Mouse (Mus musculus) C2C12 (cell line): Measurements from ENCODE around the gene Zbtb7b. TPM values are rescaled to one million over a fixed set of nuclear protein-coding genes. Genes with fewer than 3 reads are reported as not detected.

Experiments
- H3K27me3 ChIP-seq: one replicate; pipeline ENCODE4 v1.6.1; 2011; ENCODE audit not compliant: control insufficient read depth, insufficient read depth, insufficient read length
- H3K36me3 ChIP-seq: one replicate; pipeline ENCODE4 v1.6.1; 2011; ENCODE audit not compliant: control insufficient read depth, insufficient read depth
- H3K4me3 ChIP-seq: one replicate; pipeline ENCODE4 v1.5.1; 2011; ENCODE audit warnings: mild to moderate bottlenecking, control low read depth; ENCODE audit not compliant: poor library complexity, insufficient read depth, severe bottlenecking
- H3K79me2 ChIP-seq: one replicate; pipeline ENCODE4 v1.6.1; 2011; ENCODE audit not compliant: control insufficient read depth, insufficient read depth
- H3K79me3 ChIP-seq: one replicate; pipeline ENCODE4 v1.6.1; 2011; ENCODE audit warnings: low read depth, control low read depth
- H3ac ChIP-seq: one replicate; pipeline ENCODE3; 2011; ENCODE audit warnings: low read depth; ENCODE audit not compliant: control insufficient read depth, insufficient read length
- CEBPB ChIP-seq: IDR thresholded peaks from one replicate; pipeline ENCODE4 v1.6.1; 2011; ENCODE audit warnings: low read depth, mild to moderate bottlenecking, control low read depth, moderate library complexity
- CTCF ChIP-seq: IDR thresholded peaks from one replicate; pipeline ENCODE4 v1.5.1; 2011; ENCODE audit not compliant: control insufficient read depth, insufficient read depth, insufficient read length
- FOSL1 ChIP-seq: IDR thresholded peaks from one replicate; pipeline ENCODE4 v1.8.0; 2011; ENCODE audit warnings: mild to moderate bottlenecking, low read length; ENCODE audit not compliant: poor library complexity, insufficient read depth, severe bottlenecking
- MAX ChIP-seq: IDR thresholded peaks from one replicate; pipeline ENCODE4 v1.6.1; 2011; ENCODE audit warnings: mild to moderate bottlenecking, control low read depth
- MYOD1 ChIP-seq: IDR thresholded peaks from one replicate; pipeline ENCODE4 v1.6.1; 2011; ENCODE audit warnings: low read depth; ENCODE audit not compliant: control insufficient read depth, insufficient read length
- MYOG ChIP-seq: IDR thresholded peaks from one replicate; pipeline ENCODE4 v1.6.1; 2011; ENCODE audit not compliant: control insufficient read depth, insufficient read length; ENCODE audit errors: extremely low read depth
- USF1 ChIP-seq: IDR thresholded peaks from one replicate; pipeline ENCODE4 v1.6.1; 2011; ENCODE audit warnings: low read depth, mild to moderate bottlenecking, control low read depth, moderate library complexity
- polyA plus RNA-seq: library from polyadenylated mRNA; unstranded; fragments of >200 nt; fragmentation: generic; extraction: Trizol; gene quantifications from one replicate; pipeline ENCODE4 v1.2.1, GENCODE M21; 2012; ENCODE audit warnings: missing spikeins

Zbtb7b gene
- polyA plus RNA-seq, 1 experiment = 29.5 TPM

DNA sequence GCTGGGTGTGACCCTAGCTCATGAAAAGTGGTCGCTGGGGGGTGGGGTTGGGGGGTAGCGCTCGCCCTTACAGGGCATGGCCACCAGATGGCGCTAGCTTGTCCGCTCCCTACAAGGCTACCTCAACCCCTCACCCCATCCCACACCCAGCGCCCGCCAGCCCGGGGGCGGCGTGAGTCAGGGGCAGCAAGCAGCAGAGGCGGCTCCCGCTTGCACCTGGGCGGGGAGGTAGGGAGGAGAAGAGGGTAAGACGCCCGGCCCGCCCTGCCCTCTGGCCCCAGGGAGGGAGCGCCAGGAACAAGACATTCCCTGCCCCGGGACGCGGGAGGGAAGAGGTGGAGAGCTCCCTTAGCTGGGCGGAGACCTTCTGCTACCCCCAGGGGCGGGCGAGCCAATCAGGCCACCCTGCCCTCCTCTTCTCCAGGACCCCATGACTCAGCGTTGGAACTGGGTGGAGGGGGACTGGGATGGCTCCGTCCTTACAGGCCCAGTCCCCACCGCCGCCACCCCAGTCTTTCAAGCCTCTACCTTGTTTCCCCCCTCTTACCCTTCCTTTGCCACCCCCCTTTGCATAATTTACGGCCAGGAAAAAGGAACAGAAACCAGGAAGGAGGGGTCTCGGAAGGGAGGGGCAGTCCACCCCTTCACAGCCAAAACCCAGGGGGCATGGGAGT, 16.0 kb downstream of the Zbtb7b start:
- peaks cover 8% of the 10 kb centered on the region for H3K79me2 ChIP-seq

DNA sequence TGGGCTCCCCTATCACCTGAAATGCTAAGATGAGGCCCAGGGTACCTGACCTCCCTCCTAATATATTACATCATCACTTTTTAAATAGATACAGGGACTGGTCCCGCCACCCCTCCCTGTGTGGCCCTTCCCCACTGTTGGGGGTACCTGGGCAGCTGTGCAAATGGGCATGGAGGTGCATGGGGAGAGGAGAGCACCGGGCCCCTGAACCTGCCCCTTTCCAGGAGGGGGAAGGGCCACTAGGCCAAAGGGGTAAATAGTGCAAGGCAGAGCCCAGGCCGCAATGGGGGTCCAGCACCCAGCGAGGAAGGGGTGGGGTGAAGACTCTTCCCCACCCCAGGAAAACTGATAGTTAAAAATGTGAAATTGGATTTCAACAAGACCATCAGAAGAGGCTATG, 16.7 kb downstream of the Zbtb7b start:
- Histone ChIP-seq H3K27me3 (no peaks in the 10 kb centered on the region), H3K79me3 (no peaks in the 10 kb centered on the region), H3K79me2 (peaks cover under 1% of the 10 kb centered on the region), H3K36me3 (peaks cover 15% of the 10 kb centered on the region), H3ac (no peak overlapping the region), H3K4me3 (no peak overlapping the region)
- TF ChIP-seq MYOD1 (no peak), USF1 (no peak), FOSL1 (no peak), CEBPB (no peak), CTCF (no peak), MYOG (no peak), MAX (no peak)

More for the DNA sequence above, 16.0 kb downstream of the Zbtb7b start:
- Histone ChIP-seq H3K4me3 (no peak overlapping the region), H3K36me3 (peaks cover 15% of the 10 kb centered on the region), H3K79me3 (no peaks in the 10 kb centered on the region), H3K27me3 (no peaks in the 10 kb centered on the region), H3ac (peak overlapping the region; percentile 27)
- TF ChIP-seq CTCF (peak; percentile 94), FOSL1 (no peak)

DNA sequence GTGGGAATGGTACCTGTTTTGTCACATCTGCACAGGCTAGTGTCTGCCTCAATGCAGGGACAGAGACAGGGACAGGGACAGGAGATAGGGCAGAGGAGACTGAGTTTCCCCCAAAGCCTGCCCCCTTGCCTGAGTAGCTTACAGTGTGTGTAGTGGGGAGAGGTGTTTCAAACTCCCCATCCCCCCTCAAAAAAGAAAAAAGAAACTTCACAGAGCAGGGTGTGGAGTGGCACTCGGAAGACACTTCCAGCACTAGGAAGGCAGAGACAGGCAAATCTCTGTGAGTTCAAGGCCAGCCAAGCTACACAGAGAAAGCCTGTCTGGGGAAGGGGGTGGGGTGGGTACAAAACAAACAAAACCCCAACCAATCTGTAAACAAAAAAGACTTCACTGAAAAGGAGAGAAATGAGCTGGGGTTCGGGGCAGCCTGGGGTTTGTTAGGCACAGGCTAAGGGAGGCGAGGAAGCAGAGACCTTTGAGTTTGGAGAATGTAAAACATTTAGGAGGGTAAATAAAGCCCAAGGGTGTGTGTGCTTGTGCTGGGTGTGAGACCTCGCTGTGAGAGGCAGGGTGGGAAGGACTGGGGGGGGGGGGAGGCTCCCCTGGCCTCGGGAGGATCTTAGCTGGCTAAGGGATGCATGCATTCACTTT, 20.9 kb downstream of the Zbtb7b start:
- H3K4me3 ChIP-seq = no peak overlapping the region
- H3ac ChIP-seq = no peak overlapping the region
- H3K79me3 ChIP-seq = no peaks in the 10 kb centered on the region
- H3K79me2 ChIP-seq = no peaks in the 10 kb centered on the region
- H3K36me3 ChIP-seq = peaks cover under 1% of the 10 kb centered on the region
- H3K27me3 ChIP-seq = peaks cover 7% of the 10 kb centered on the region
- no peak for TF ChIP-seq CTCF
- TF ChIP-seq MAX = no peak
- no peak for TF ChIP-seq MYOG
- TF ChIP-seq FOSL1 = no peak
- no peak for TF ChIP-seq CEBPB
- TF ChIP-seq USF1 = no peak
- TF ChIP-seq MYOD1 = no peak

DNA sequence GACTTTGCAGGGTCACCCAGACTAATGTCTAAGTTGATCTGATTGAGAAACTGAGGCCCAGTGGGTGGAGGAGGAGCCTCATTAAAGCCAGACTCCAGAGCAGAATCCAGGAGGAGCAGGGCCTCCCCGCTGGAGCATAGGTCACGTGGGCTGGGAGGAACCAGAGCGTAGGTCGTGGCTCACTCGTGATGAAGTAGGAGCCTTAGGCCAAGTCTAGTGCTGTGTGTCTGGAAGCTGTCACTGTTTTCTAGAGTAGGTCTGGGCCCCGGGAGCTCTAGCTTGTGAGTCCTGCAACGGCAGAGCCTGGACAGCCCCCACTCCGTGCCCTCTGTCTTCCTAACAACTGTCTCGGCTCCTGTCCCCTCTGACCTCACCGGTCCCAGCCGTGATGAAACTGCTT, 27.2 kb downstream of the Zbtb7b start:
- Histone ChIP-seq H3K4me3 (no peak overlapping the region), H3K27me3 (peaks cover 41% of the 10 kb centered on the region), H3K79me2 (no peaks in the 10 kb centered on the region), H3K79me3 (no peaks in the 10 kb centered on the region), H3K36me3 (no peaks in the 10 kb centered on the region), H3ac (no peak overlapping the region)
- no peak for TF ChIP-seq FOSL1
- peak; percentile 46 for TF ChIP-seq USF1

DNA sequence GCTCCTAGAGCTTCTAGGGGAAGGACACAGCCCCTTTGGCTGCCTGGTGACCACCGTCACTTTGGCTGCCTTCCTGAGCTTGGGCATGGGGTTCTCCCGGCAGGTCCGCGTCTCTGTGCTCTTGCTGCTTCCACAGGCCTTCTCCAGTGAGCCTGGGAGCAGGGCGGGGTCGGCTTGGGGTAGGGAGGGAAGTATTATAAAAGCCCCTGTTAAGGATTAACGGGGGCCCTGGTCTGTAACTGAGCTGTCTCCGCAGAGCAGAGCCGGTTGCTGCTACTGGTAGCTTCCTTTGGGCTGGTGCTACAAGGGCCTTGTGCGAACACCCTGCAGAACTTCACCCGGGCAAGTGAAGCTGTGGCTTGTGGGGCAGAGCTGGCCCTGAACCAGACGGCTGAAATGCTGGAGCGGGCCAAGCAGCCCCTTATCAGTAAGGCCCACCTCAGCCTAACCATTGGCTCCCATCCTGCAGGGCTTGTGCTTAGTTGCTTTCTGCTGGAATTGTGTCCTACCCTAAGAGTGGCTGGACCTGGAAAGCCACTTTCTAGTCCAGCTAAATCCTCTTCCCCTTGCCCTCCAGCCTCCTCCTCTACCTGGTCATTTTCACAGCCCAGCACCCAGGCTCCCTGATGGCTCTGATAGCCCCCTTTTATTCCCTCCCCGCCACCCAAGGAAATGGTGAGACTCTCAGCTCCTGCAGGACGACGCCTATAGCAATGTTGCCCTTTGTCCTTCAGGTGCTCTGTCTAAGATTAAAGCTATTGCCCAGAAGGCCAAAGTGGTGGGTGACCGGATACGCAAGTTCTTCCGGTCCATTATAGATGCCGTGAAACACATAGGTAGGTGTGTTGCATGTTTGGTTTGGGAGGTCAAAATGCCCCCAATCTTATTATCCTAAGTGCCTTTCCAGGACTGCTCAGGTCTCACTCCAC, 28.8 kb downstream of the Zbtb7b start:
- Histone ChIP-seq H3K27me3 (peaks cover 41% of the 10 kb centered on the region), H3K79me2 (no peaks in the 10 kb centered on the region), H3ac (no peak overlapping the region), H3K36me3 (no peaks in the 10 kb centered on the region), H3K79me3 (no peaks in the 10 kb centered on the region), H3K4me3 (no peak overlapping the region)
- no peak for TF ChIP-seq USF1
- no peak for TF ChIP-seq MAX
- no peak for TF ChIP-seq CEBPB
- no peak for TF ChIP-seq MYOG
- TF ChIP-seq CTCF = no peak
- TF ChIP-seq MYOD1 = no peak

DNA sequence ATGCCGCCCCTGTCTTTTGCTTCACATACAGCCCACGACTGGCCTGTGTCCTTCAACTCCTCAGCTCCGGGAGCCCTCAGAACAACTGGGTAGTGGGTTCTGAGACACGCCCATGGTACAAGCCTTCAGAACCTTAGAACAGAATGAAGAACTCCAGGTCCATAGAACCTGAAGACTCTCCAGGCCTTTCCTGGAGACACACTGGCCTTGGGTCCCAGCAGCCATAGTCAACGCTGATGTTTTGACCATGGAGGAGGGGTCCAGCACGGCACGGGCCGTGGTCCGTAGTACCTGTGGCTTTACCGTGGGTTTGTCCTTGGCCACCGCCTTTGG, 29.5 kb downstream of the Zbtb7b start, which contains the start of gene Dcst1:
Gene Dcst1, minus strand, starts transcription at position 101 of the 333 bp plus-strand sequence.
- TF ChIP-seq FOSL1 (no peak), USF1 (no peak), CTCF (no peak), CEBPB (no peak), MAX (no peak), MYOG (no peak), MYOD1 (no peak)
- H3ac ChIP-seq = no peak within 1 kb of the TSS
- H3K79me2 ChIP-seq = no peaks in the 10 kb centered on the region
- H3K79me3 ChIP-seq = no peaks in the 10 kb centered on the region
- peaks cover 41% of the 10 kb centered on the region for H3K27me3 ChIP-seq
- no peaks in the 10 kb centered on the region for H3K36me3 ChIP-seq
- H3K4me3 ChIP-seq = no peak within 1 kb of the TSS
